Mouse (Mus musculus): ENCODE results near the gene Nr3c2.

Gene Nr3c2

DNA sequence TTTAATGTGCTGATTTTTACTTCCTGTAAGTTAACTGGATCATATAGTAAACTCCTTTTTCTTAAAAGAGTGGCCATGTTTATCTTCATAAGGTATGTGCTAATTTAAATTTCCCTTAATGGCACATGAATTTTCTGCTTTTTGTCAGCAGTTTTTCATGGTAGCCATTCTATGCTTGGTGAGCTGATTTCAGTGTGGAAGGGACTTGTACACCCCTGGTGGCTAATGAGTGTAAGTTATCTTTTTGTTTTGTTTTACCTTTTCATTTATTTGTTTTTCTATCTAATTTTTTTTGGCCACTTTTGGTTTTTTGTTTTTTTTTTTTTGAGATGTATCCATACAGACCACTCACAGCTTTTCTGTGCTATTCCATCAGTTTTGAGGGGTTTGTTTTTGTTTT, 340.2 kb downstream of the Nr3c2 start:
- no peak for DNase-seq (ENCODE audit: low read depth, low spot score)

DNA sequence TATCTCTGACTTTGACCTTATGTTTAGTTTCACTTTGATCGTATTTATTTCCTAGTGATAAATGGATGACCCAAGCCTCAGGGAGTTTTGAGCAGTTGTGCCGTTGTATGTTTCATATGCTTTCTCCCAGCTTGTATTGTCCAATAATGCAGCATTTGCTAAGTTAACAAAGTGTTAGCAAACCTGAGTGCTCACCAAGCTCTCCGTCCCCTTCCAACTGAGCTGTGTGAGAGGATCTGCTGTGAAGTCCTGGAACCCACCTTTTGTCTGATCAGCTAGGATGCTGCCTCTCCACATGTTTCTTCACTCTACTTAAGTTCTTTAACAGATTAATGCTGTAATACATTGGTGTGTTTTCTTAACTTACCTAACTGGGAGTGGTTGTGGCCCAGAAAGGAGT, 342.1 kb downstream of the Nr3c2 start:
- DNase-seq (ENCODE audit: low read depth, low spot score) = no peak

DNA sequence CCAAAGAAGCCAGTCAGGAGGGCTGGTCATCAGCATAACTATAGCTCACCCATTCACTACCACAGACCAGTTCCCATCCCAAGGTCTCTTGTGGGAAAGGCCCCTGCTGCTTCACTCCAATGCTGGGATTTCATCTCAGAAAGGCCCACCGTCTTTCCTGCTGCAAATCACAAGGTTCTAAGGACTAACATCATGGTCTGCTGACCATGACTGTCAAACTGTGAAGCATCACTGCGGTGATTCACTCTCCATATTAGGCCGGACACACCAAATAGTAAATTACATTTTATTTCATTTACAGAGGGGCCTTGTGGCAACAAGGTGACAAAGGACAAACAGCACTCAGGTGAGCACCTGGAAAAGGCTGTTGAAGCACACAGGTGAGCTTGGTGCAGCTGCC, 350.9 kb downstream of the Nr3c2 start:
- DNase-seq (ENCODE audit: low read depth, low spot score) = no peak

DNA sequence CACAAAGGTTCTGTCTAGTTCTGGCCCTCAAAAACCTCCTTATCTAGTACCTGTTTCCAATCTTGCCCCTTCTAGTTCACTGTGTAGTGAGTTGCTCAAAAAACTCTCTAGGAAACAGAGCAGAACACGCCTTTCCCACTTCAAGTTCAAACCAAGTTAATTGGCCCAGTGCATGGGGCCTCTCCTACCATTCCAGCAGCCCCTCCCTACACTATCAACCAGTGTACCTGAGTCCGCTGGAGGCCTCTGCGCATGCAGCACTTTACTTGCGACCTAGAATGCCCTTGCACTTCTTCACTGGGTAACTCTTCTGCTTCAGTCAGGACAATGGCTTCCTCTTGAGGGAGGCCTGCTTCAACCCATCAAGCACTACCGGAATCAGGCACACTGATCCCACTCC, 351.9 kb downstream of the Nr3c2 start:
- no peak for DNase-seq (ENCODE audit: low read depth, low spot score)

DNA sequence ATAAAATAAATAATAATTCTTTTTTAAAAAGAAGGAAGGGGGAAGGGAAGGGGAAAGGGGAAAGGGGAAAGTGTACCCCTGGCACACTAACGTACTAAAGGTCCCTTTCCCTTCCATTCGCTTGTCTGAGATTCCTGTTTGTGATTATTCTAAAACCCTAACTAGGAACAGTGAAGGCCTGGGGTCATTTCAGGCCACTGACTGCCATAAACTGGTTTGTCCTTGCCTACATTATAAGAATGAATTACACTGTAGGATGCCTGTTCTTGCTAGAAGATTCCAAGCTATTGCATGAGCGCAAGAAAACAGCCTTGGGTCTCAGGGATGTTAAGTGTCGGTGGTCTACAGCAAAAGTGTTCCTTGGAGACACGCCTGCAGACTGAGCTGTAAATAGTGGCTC, 355.2 kb downstream of the Nr3c2 start:
- DNase-seq (ENCODE audit: low read depth, low spot score) = no peak

DNA sequence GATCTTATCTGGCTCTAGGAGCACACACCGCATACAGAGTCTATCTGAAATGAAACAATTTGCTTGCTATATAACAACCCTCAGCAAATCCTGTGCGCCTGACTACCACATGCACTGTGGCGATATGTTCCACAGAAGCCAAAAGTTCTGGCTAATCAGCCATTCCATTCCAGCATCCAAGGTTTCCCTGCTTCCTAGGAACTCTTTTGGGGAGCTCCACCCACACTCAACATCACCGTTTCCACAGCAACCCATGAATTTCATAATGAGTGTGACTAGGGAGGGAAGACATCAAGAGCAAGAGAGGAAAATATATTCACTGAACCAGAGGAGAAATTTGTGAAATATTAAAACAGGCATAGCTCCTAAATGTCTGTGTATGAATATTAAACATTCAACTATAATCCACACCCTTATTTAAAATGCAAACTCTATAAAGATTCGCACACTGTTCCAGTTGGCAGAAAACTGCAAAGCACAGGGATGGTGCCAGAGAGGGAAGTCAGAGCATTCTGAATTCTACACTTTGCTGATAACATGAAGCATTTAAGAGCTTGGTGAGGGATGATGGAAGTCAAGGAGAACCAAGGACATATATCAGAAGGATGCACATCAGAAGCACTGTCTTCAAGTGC, 357.3 kb downstream of the Nr3c2 start:
- DNase-seq (ENCODE audit: low read depth, low spot score) = no peak

DNA sequence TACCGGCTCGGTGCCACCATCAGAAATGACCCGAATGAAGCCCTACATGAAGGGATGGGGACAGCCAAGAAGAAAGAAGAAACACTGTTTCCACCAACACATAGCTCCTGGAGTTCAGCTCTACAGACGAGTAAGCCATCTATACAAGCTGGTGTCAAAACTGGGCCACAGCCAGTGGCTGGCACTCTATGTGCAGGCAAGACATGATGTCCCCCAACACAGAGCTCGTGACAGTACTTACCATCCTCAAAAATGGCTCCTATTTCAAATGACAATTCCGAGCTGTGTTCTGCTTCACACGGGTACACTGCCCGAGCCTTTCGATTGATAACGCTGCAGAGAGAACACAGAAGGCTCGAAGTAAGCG, 357.8 kb downstream of the Nr3c2 start:
- DNase-seq (ENCODE audit: low read depth, low spot score) = no peak

DNA sequence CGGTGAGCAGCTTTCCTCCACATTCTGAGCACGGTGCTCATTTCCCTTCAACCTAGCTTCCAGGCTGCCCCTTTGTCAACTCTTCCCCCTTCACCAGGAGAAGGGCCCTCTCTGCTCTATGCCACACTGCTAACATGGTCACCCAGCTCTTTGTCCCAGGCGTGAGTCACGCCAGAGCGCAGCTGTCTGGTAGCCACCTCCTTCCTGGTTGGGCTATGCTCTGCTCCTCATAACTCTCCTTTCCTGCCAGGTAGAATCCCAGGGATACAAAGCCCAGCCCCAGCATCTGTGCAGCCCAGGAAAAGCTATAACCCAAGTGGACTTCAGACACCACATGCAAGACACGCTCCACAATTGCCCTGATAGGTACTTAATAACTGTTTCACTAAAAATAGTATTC, 362.0 kb downstream of the Nr3c2 start:
- no peak for DNase-seq (ENCODE audit: low read depth, low spot score)

DNA sequence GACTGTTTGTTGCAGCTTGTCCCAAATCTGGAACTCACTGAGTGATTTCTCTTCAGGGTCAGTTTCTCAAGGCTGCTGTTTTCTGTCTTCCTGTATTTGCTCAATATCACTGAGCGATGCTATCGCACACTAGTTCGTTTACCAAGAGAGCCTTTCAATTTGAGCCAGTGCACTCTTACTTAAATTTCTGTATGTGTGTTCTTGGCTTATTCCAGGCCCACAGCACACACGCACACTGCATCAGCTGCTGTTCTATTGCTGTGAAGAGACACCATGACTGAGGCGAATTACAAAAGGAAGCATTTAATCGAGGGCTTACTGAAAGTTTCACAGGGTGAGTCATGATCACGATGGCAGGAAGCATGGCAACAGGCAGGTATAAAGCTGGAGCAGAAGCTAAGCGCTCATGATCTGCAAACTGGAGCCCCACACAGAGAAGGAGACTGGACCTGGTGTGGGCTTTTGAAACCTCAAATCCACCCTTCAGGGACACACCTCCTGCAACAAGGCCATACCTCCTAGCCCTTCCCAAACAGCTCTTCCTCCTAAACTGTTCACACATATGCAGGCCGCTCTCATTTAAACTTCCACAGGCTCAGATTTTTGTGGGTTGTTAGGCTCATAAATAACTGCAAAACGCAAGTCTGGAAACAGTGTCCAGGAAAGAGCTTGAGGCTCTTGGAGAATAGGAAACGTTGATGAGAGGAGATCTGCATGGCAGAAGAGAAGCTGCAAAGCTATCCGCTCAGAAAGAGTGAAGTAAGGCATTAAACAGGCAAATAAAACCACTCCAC, 363.2 kb downstream of the Nr3c2 start:
- DNase-seq (ENCODE audit: low read depth, low spot score) = no peak

DNA sequence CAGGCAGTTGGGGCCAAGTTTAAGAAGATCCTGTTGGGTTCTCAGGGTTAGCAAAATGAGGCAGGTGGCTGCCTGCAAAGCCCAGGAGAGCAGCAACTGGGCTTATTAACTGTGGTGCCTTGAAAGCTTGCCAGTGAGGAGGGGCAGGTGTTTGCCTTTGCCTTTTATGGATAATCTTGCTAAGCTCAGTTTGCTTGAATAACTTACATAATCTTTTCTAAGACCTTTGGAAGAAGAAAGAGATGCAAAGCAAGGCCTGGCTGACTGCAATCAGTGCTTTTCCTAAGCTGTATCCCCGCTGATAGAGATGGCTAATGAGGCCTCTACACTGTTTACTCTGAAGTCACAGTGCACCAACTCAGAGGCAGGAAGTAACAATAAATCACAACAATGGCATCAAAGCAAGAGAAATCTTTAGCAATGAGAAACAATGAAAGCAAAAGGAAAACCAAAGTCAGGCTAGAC, 368.7 kb downstream of the Nr3c2 start:
- DNase-seq (ENCODE audit: low read depth, low spot score) = no peak

DNA sequence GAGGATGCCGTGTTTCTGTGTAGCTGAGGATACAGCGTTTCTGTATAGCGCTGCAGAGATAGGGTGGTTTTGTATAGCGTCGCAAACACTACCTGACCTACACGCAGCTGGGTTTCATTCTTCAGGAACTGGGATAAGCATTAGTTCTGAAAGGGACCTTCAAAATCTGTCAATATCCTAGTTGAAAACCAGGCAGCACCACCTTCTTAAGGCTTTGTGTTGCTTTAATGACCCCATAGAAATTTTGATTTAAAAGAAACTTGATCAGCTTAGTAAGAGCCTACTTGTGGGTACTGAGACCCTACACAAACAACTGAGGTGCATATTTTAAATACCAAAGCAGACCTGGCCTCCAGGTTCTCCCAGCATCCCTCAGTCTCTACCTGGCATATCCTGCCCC, 372.9 kb downstream of the Nr3c2 start:
- DNase-seq (ENCODE audit: low read depth, low spot score) = no peak

DNA sequence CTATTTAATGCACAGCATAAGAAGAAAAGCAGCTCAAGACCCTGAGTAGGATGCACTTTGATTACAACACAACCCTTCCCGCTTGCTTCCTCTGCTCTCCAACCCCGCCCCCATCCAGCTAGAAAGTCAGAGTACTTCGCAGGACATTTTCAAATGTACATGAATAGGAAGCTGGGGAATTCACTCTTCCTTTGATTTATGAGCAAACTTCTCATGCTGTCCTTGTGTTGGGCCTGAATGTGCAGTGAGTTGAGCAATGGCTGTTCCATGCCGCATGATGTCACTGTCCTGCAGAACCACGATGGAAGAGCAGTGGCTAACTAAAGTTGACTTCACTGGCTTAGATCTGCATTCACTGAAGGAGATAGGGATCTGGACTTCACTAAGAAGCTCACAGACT, 376.3 kb downstream of the Nr3c2 start:
- DNase-seq (ENCODE audit: low read depth, low spot score) = no peak

DNA sequence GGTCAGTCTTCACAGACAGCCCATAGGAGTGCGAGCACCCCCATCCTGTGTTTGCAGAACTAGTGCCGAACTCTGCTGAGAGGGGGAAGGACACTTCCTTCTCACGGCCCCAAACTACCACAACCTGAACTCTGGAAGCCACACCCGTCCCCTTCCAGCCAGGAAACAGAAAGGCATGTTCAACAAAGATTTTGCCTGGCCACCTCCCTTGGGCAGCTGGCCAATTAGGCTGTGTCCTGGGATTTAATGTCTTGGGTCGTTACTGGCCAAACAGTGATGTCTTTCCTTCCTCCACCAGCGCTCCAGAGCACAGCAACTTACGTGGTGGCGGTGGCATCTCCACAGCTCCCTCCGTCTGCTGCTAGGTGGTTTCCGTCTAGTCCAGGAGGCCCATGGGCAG, 377.6 kb downstream of the Nr3c2 start:
- no peak for DNase-seq (ENCODE audit: low read depth, low spot score)

DNA sequence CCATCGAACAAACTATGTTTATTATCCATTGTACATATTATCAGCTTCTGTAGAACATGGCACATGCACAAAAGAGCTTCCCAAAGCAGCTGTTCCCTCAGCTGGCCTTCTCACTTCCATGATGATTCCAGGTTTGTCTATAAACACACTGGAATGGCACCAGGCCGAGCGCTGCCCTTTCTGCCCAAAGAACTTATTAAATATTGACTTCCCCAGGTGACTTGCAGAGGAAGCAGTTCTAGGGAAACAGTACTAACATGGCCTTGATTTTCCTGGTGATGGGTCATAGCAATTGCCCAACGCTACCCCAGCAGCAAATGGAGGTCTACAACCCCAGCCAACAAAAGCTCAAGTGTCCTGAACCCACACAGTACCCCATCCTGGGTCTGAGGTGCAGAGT, 379.0 kb downstream of the Nr3c2 start:
- DNase-seq (ENCODE audit: low read depth, low spot score) = no peak

DNA sequence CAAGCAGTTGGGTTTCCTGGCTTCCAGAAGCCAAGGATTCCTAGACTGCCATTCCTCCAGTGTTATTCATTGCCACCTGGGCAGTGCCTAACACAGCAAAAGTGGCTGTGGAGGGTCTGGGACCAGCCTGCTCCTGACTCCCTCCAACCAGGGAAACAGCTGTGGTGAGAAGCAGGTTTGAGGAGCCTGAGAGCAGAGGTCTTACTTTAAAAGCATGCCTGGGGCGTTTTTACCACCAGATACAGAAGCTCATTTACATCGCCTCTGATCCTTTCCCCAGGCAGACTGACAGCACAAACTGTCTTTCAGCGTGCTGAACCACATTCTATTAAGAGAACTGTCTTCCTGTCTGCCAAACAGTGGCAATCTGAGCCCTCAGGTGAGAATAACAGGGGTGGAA, 380.7 kb downstream of the Nr3c2 start:
- no peak for DNase-seq (ENCODE audit: low read depth, low spot score)

DNA sequence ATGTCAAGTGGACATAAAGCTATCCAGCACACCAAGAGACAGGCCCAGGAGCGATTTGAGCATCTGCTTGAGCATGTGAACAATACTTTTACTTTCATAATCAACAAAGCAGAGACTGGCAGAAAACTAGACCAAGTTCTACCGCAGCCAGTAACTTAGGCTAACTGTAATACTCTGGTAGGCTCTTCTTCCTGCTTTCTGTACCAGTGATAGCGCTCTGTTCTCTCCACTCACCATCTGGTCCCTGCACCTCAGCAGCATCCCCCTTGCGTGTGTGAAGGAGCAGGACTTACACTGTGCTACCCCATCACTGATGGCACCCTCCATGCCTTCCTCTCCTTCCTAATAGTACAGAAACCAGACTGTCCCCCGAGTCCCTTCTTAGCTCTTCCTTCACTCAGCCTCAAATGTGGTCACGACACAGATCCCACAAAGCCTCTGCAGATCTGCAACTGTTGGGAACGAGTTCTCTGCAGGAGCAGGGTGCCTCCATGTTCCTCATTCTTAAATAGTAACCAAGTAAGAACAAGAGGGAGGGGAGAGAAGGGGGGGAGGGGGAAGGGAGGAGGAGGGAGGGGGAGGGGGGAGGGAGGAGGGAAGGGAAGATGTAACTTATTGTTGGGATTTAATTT, 383.5 kb downstream of the Nr3c2 start:
- no peak for DNase-seq (ENCODE audit: low read depth, low spot score)

DNA sequence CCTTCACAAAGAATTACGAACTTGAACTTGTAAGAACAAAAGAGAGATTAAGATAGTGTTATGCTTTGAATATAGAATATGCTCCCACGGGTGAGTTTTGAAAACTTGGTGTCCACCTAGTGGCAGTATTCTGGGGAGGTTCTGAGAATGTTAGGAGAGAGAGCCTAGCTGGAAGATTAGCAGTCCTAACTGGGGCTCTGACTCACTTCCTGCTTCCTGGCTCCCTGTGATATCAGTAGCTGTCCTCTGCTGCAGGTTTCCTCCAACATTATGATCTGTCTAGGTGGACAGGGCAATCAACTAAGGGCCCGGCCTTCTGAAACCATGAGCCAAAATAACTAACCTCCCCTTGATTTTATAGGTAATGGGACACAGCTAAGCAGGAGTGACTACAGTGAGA, 385.2 kb downstream of the Nr3c2 start:
- DNase-seq (ENCODE audit: low read depth, low spot score) = no peak

DNA sequence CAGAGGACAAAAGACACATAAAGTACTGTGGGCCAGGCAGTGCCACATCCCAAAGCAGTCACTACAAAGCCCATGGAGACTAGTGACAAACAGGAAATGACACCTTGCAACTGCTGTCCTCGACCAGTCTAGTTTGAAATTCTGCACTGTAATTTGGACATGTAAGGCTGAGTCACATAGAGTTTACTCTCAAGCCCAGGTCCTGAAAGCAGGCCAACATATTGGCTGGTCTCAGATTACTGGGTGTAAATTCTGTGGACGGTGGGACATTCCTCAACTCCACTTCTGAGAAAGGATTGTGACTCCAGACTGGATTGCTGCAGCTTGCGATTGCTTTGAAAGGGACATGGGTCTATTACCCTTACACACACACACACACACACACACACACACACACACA, 388.8 kb downstream of the Nr3c2 start:
- no peak for DNase-seq (ENCODE audit: low read depth, low spot score)

DNA sequence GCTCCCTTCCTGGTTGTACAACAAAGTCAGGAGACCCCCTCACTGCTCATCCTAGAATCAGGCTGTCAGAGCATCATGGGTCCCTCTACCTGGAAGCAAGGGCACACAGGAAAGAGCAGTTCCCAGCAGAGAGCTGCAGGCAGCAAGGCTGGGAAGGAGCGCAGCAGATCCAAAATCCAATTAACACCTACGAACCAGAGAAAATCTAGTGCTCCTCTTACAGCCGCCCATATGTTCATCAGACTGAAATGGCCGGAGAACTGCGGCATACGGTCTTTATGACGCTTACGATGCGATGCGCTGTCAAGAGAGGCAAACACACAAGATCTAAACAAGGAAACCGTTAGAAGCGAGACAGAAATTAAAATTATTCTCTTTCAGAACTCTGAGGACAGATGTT, 389.2 kb downstream of the Nr3c2 start:
- no peak for DNase-seq (ENCODE audit: low read depth, low spot score)

DNA sequence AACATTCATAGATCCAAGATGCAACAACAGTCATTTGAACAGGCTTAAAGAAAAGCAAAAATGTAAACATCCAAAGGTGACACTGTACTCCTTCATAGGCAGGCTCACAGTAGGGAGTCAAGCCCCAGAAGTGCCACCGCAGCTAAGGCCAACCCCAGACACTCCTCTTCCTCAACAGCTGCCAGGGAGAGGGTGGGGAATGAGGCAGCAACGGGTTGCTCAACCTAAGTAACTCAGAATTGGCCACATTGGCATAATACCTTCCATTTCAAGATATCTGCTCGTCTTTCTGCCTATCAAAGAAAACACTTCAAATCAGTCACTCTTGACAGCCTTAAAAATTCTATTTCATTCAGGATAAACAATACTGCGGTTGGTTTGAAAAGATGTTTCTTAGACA, 392.9 kb downstream of the Nr3c2 start:
- no peak for DNase-seq (ENCODE audit: low read depth, low spot score)

DNA sequence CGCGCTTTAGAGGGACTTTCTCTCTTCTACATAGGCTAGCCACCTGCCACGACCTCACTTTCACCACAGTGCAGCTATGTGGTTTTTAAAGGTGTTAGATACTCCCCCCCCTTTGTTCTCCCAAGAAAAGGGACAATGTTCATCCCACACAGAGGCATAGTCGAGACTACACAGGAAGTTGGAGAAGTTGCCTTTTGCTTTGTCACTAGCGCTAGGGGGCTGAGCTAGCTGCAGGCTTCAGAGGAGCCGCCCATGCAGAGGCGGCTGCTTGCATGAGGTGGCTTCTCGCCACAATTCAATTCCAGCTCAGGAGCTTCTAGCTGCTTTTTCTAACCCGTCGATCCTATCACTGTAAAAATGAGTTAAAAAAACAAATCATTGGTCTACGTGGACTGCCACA, 393.4 kb downstream of the Nr3c2 start:
- DNase-seq (ENCODE audit: low read depth, low spot score) = no peak

DNA sequence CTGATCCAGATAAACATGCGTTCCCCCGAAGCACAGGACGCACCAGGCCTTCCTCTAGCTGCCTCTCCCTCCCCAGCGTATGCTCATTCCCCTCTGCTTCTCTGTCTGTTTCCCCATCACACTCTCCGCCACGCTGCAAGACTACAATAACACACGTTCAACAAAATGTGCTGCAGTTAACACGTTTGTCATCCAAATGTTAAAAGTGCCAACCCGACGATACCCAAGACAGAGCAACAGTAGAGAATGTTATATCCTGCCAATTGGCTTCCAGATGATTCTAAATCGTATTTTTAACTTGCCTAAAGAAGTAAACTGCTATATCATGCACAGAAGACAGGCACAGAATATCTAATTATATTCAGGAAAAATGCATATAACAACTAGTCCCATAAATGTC, 395.4 kb downstream of the Nr3c2 start:
- no peak for DNase-seq (ENCODE audit: low read depth, low spot score)

Data from retina, postnatal 7 days (tissue).